Mouse (Mus musculus) CD4-positive, CD25-positive, alpha-beta regulatory T cell, adult 2 months (primary cell): ENCODE measurements around the gene Rnf130.

Experiments
- DNase-seq: peaks from one replicate; pipeline ENCODE4 v3.0.0-alpha.2; 2012; ENCODE audit warnings: low read depth, low spot score

Rnf130 gene

GRCm38 (mm10) chr11:50024445-50024832 is 707 bp upstream of the Rnf130 start:
- DNase-seq: no peak

- DNase-seq: no peak
Observed at GRCm38 (mm10) chr11:50025721-50026520, 775 bp downstream of the Rnf130 start.

- DNase-seq: no peak
Observed at GRCm38 (mm10) chr11:50026521-50027090, 1.5 kb downstream of the Rnf130 start.

DNA sequence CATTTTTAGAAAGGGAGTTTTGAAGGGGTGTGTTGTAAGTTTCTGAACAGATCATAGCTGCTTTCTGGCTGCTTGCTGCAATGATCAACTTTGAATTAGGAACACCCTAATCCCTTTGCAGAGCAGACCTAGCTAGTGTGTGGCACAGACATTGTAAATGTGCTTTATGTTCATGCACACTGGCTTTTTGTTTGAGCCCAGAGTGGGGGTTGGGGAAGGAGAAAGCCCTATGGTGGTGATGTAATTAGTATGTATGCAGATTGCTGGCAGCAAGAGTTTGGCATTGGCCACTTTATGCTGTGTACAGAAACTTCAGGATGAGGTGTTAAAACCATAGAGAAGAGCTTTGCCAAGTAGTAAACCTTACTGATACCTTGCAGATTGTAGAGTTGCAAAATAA is 3.3 kb downstream of the Rnf130 start:
- DNase-seq: no peak

DNA sequence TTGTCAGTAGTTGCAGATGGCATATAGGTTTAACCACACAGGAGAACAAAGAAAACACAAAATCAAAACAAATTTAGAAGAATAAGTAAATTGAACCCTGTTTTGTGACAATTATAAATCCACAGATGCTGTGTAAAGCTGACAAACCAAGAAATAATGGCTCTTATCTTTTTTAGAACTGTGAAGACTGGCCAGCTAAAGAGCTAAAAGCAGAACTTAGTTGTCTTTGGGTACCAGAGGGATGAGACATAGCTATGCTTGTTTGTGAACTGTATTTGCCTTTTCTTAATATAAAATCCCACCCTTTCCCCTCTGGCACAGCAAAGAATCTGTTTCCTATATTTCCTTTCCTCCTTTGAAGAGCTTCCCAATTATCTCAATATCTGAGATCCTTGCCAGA is 9.0 kb downstream of the Rnf130 start:
- DNase-seq: no peak

- no peak for DNase-seq
Observed at GRCm38 (mm10) chr11:50035726-50036125, 10.6 kb downstream of the Rnf130 start.

GRCm38 (mm10) chr11:50036781-50037460 is 11.8 kb downstream of the Rnf130 start:
- no peak for DNase-seq

- no peak for DNase-seq
Observed at GRCm38 (mm10) chr11:50038757-50039156, 13.6 kb downstream of the Rnf130 start.

DNA sequence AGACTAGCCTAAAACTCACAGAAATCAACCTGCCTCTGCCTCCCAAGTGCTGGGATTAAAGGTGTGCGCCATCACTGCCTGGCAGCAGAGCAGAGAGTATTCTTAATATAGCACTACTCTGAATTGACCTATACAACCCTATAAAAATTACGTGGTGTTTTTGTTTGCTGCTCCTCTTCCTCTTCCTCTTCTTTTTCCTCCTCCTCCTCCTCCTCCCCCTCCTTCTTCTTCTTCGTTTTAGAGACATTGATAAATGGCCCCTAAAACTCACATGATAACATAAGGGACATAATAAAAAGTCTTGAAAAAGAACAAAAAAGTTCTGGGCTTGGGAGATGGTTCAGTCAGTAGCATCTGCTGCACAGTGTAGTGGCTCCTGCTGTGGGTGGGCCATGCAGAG is 16.0 kb downstream of the Rnf130 start:
- no peak for DNase-seq

GRCm38 (mm10) chr11:50042345-50042997 is 17.3 kb downstream of the Rnf130 start:
- DNase-seq: no peak

DNA sequence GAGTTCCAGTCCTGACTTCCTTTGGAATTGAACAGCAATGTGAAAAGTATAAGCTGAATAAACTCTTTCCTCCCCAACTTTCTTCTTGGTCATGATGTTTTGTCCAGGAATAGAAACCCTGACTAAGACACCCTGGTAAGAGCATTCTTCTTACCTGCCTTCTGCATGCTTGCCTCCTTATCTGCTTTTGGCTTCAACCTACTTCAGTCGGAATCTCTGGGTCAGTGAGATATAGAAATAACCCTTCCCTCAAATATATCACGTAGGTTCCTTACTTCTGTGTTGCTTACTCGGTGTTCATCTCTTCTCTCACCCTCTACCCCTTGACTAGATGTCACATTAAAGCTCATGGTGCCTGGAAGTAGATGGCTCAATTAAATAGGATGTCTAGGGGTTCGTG is 19.3 kb downstream of the Rnf130 start:
- no peak for DNase-seq

DNA sequence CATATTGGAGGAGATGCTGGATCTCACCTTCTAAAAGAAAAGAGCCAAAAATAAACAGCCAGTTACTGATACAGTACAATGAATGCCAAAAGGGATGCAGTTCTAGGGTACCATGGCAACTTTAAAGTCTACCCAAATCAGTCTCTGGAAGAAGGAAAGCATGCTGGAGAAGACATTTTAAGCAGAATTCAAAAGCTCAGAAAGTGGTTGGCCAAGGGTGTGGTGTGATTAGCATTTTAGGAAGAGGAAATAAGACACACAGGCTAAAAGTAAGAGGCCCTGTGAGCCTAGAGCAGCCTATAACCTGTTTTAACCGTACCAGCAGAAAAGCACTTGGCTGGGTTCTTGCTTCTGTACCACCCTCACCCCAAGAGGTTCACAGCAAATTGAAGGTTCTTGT is 22.5 kb downstream of the Rnf130 start:
- DNase-seq: no peak

DNA sequence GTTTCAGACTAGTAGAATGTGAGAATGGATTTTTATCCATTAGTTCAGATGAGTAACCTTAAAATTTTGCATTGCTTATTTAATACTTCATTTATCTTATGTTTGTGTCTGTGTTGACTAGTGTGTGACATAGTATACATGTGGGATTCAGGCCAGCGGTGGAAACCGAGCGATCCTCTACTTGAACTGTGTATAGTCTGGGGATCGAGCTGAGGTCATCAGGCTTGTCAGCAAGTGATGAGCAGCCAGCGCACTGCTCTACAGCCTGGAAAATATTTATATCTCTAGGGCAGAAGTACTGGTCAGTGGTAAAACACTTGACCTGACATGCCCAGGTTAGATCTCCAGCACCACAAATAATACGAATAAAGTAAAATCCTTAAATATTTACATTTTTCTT is 23.0 kb downstream of the Rnf130 start:
- no peak for DNase-seq

DNA sequence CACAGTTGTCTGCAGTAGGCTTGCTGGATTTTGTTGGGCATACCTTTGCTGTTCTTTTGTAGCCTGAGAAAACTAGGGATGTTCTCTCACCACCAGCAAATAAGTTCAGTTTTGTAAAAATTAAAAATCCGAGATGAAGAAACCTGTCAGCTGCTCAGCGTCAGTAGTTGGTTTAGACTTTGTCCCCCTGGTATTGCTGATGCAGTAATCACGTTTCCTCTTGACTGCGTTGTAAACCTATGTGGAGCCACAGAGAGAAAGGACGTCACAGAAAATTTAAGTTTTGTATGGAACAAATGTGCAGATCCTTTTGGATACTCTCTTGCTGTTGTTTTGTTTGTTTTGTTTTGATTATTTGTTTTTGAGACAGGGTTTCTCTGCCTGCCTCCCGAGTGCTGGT is 25.2 kb downstream of the Rnf130 start:
- DNase-seq: no peak

DNA sequence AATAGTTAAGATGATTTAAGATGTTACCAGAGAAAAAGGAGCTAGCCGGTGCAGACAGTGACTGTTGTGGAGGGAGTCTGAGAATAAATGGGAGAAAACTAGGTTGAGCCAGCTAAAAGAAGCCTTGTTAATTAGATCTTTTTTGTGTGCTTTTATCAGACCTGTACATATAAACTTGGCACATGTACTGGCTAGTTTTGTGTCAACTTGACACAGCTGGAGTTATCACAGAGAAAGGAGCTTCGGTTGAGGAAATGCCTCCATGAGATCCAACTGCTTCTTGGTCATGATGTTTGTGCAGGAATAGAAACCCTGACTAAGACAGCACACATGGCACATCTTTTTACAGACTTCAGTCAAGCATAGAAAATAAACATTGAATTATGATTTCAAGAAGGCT is 32.6 kb downstream of the Rnf130 start:
- DNase-seq: no peak

GRCm38 (mm10) chr11:50058277-50058676 is 33.1 kb downstream of the Rnf130 start:
- no peak for DNase-seq

- no peak for DNase-seq
Observed at GRCm38 (mm10) chr11:50059045-50059444, 33.9 kb downstream of the Rnf130 start.

DNA sequence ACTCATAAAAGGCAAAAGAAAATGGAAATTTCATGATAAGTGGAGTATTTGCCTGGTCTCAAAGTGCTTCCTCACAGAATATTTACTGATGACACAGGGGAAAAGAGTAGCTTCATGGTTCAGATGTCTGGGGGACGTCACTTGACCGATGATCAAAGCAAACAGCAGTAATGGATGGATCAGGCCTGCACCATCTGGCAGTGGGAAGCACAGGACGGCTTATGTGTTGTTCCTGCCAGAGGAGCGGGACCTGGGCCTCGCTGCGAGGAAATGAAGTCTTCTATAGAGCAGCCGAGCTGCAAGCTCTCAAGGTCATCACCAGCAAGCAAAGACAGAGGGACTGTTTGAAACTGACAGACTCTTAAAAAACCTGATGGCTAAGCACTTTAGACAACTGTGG is 37.0 kb downstream of the Rnf130 start:
- DNase-seq: no peak

DNA sequence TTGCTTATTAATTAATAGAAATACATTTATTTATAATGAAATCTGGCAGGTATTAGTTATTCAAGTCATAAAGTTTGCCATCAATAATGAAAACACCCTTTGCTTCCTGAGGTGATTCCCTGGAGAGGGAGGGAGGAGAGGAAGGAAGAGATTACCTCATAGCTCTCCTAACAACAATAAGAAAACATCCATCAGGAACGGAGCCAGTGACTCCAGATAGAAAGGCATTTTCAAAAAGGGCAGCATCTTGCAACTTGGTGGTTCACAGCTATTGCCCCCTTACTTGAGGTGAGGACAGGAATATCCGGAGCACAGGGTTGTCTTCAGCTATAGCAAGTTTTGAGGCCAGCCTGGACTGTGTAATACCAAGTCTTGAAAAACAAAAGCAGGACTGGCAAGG is 40.9 kb downstream of the Rnf130 start:
- no peak for DNase-seq

DNA sequence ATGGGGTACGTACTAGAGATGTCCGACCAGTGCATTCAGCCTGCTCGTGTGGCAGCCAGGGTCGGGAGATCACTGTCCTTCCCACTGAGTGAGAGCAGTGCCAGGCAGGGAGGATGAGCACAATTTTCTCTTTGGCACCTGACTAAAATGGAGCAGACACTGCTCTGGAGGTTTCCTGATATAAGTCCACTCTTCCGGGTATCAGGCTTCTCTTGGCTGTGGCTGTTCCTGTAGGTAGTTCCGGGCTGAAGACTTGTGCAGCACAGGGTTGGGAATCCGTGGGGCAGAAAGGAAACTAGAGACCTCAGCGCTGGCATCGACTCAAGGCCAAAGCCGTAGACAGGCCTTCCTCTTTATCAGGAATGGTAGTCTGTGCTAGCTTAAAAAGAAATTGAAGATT is 48.7 kb downstream of the Rnf130 start:
- no peak for DNase-seq

DNA sequence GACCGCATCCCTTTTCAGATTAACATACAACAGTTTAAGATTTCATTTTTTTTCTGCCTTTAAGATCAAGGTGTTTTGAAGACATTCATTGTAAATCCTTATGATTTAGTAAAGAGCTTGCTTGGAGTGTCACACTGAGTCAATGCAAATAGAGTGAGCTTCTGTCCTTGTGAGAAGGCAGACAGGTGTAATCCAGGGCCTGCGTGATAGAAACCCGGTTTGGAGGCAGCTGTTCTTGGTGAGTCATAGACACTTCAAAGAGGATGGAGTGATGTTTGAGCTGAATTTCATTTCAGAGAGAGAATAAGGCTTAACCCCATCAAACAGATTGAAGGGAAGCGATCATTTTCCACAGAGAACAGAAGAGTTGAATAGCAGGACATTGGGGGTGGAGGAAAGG is 51.6 kb downstream of the Rnf130 start:
- no peak for DNase-seq

GRCm38 (mm10) chr11:50081365-50082190 is 56.4 kb downstream of the Rnf130 start:
- DNase-seq: no peak
